Mouse (Mus musculus) midbrain, postnatal 0 days (tissue): ENCODE data around the gene Tubb2a. TPM values are rescaled to one million over a fixed set of nuclear protein-coding genes. Genes with fewer than 3 reads are reported as not detected.

Source experiments
- ATAC-seq: fragments of 200-750 bp; cut with Nextera tagmentation; 2 replicates; pipeline ENCODE4 v1.8.0; 2017; ENCODE audit warnings: moderate number of reproducible peaks, mild to moderate bottlenecking, moderate TSS enrichment, moderate library complexity; ENCODE audit not compliant: low FRiP score
- DNase-seq: peaks from one replicate; pipeline ENCODE4 v3.0.0-alpha.2; 2015; ENCODE audit warnings: low spot score
- H3K27ac ChIP-seq: fragments of 300-500 bp; sonication (generic); 2 replicates; pipeline ENCODE4 v1.5.1; 2014; ENCODE audit warnings: low read depth, mild to moderate bottlenecking, low read length, mixed read lengths
- H3K27me3 ChIP-seq: fragments of 300-500 bp; sonication (generic); 2 replicates; pipeline ENCODE4 v1.6.1; 2014; ENCODE audit warnings: low read length, control low read depth, mixed read lengths; ENCODE audit not compliant: insufficient read depth
- H3K36me3 ChIP-seq: fragments of 300-500 bp; sonication (generic); 2 replicates; pipeline ENCODE4 v1.6.1; 2014; ENCODE audit warnings: low read length, control low read depth, mixed read lengths; ENCODE audit not compliant: insufficient read depth
- H3K4me1 ChIP-seq: fragments of 300-500 bp; sonication (generic); 2 replicates; pipeline ENCODE4 v1.6.1; 2014; ENCODE audit warnings: mild to moderate bottlenecking, control low read depth, antibody characterized with exemption, low read length, mixed read lengths; ENCODE audit not compliant: insufficient read depth
- H3K4me2 ChIP-seq: fragments of 300-500 bp; sonication (generic); 2 replicates; pipeline ENCODE4 v1.6.1; 2014; ENCODE audit warnings: low read depth, mild to moderate bottlenecking, low read length, mixed read lengths; ENCODE audit not compliant: poor library complexity, severe bottlenecking
- H3K4me3 ChIP-seq: fragments of 300-500 bp; sonication (generic); 2 replicates; pipeline ENCODE4 v1.5.1; 2014; ENCODE audit warnings: low read depth, mild to moderate bottlenecking, low read length, moderate library complexity
- H3K9ac ChIP-seq: fragments of 300-500 bp; sonication (generic); replicated peaks from 2 replicates; pipeline ENCODE4 v1.6.1; 2014; ENCODE audit warnings: mild to moderate bottlenecking, low read length, moderate library complexity, mixed read lengths; ENCODE audit not compliant: poor library complexity, severe bottlenecking
- H3K9me3 ChIP-seq: fragments of 300-500 bp; sonication (generic); 2 replicates; pipeline ENCODE4 v1.6.1; 2016; ENCODE audit warnings: low read length, control low read depth
- CTCF ChIP-seq: IDR thresholded peaks from 2 replicates; pipeline ENCODE4 v1.5.1; 2016; ENCODE audit warnings: antibody characterized with exemption, mild to moderate bottlenecking
- WGBS: fragments of 180-500 bp; shearing (Covaris S2); extraction: QIAGEN DNeasy Blood & Tissue Kit; methylation state at CpG from one replicate; pipeline ENCODE4 v1.1.7; 2014; 5-methylcytosine and 5-hydroxymethylcytosine counted together
- polyA plus RNA-seq: library from polyadenylated mRNA; unstranded; fragments of >200 nt; fragmentation: Nextera tagmentation; extraction: Ambion mirVana; gene quantifications from 2 replicates; pipeline ENCODE4 v1.2.1, GENCODE M21; 2015
- total RNA-seq: library from RNA; depleted of rRNA; stranded (reverse); fragments of >200 nt; gene quantifications from 2 replicates; pipeline ENCODE4 v1.2.3, GENCODE M21; 2014

Tubb2a gene
- total and polyA plus RNA-seq, 2 experiments from 2014 or later: 4,276 to 6,629 TPM

- H3K27ac ChIP-seq: no peak overlapping the region
- DNase-seq (no peak), ATAC-seq (no peak)
- no peak overlapping the region for H3K9ac ChIP-seq
- H3K4me2 ChIP-seq: no peak overlapping the region
- H3K27me3 ChIP-seq: no peaks in the 10 kb centered on the region
- no peak for TF ChIP-seq CTCF
- peaks cover 20% of the 10 kb centered on the region for H3K36me3 ChIP-seq
- no peaks in the 10 kb centered on the region for H3K9me3 ChIP-seq
- no peak overlapping the region for H3K4me3 ChIP-seq
- H3K4me1 ChIP-seq: no peaks in the 10 kb centered on the region
- 76% methylated on average over 13 of the region's 13 CpGs for WGBS
Measured at GRCm38 (mm10) chr13:34053673-34054282, 24.0 kb downstream of the Tubb2a start.

DNA sequence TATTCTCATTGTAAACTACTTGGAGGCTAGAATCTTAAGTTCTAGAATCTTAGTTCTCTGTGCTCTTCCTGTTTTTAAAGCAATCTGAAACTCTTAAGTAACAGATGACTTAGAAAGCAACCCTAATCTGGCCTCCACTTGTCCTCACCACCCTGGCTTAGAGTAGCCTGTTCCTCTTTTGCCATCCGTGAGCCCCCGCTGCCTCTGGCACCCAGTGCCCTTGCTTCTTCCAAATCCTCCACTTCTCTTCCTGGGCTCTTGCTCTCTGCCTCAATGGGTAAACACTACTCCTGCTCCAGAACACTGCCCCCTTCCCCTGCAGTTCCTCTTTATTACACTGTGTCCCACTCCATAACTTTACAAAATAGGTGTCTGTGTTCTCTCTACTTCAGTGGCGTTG lies 26.1 kb downstream of the Tubb2a start:
- no peak for DNase-seq
- no peaks in the 10 kb centered on the region for H3K27me3 ChIP-seq
- WGBS: 94% methylated on average over 3 of the region's 3 CpGs
- no peak overlapping the region for H3K27ac ChIP-seq
- H3K4me2 ChIP-seq: no peak overlapping the region
- no peak overlapping the region for H3K4me3 ChIP-seq
- H3K4me1 ChIP-seq: no peaks in the 10 kb centered on the region
- no peak for ATAC-seq
- peaks cover 26% of the 10 kb centered on the region for H3K36me3 ChIP-seq
- no peak for TF ChIP-seq CTCF
- H3K9ac ChIP-seq: no peak overlapping the region
- H3K9me3 ChIP-seq: no peaks in the 10 kb centered on the region

- WGBS: 93% methylated on average over 8 of the region's 8 CpGs
- Histone ChIP-seq H3K36me3 (peaks cover 23% of the 10 kb centered on the region), H3K27ac (no peak overlapping the region), H3K27me3 (no peaks in the 10 kb centered on the region), H3K9me3 (no peaks in the 10 kb centered on the region), H3K4me1 (no peaks in the 10 kb centered on the region), H3K9ac (no peak overlapping the region), H3K4me2 (no peak overlapping the region), H3K4me3 (no peak overlapping the region)
- DNase-seq (no peak), ATAC-seq (no peak)
- no peak for TF ChIP-seq CTCF
Measured at GRCm38 (mm10) chr13:34050479-34050878, 27.3 kb downstream of the Tubb2a start.

- H3K27ac ChIP-seq: no peak overlapping the region
- no peak overlapping the region for H3K4me2 ChIP-seq
- no peaks in the 10 kb centered on the region for H3K27me3 ChIP-seq
- ATAC-seq (no peak), DNase-seq (no peak)
- no peaks in the 10 kb centered on the region for H3K9me3 ChIP-seq
- no peak for TF ChIP-seq CTCF
- H3K4me3 ChIP-seq: no peak overlapping the region
- no peaks in the 10 kb centered on the region for H3K4me1 ChIP-seq
- peaks cover 14% of the 10 kb centered on the region; the same call in 1 of the 2 replicates for H3K36me3 ChIP-seq
- WGBS: 45% methylated on average over 3 of the region's 3 CpGs
- no peak overlapping the region for H3K9ac ChIP-seq
Measured at GRCm38 (mm10) chr13:34047526-34047925, 30.3 kb downstream of the Tubb2a start.

DNA sequence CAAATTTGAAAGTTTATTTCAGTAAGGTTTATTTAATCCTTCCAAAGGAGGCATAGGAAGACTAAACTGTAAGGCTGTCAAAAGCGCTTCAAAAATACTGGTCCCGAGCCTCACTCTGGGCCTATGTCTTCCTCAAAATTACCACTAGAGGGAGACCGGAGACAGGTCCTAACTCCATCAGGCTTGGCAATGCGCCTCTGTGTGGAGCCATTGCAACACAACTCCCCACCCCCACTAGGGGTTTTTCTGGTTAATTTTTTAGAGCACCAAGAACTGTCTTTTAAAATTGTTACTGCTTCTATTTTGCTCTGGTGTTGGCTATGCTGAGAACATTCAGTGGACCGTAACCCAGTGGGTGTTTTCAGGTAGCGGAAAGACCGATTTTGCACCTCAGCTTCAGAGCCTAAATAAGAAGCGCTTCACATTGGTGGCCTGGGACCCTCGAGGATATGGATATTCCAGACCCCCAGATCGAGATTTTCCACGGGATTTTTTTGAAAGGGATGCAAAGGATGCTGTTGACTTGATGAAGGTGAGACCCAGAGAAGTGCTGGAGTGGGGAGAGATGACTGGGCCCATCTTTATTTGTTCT lies 31.3 kb downstream of the Tubb2a start:
- WGBS: 35% methylated on average over 11 of the region's 11 CpGs
- H3K9me3 ChIP-seq: no peaks in the 10 kb centered on the region
- DNase-seq (peak; percentile 95), ATAC-seq (peak; percentile 92)
- H3K27ac ChIP-seq: no peak overlapping the region
- H3K9ac ChIP-seq: no peak overlapping the region
- no peak overlapping the region for H3K4me2 ChIP-seq
- peaks cover 11% of the 10 kb centered on the region; the same call in 1 of the 2 replicates for H3K36me3 ChIP-seq
- H3K4me1 ChIP-seq: no peaks in the 10 kb centered on the region
- H3K27me3 ChIP-seq: no peaks in the 10 kb centered on the region
- no peak overlapping the region for H3K4me3 ChIP-seq
- TF ChIP-seq CTCF: peak; percentile 98

GRCm38 (mm10) chr13:34045511-34046249 lies 32.1 kb downstream of the Tubb2a start:
- Histone ChIP-seq H3K9ac (no peak overlapping the region), H3K4me1 (no peaks in the 10 kb centered on the region), H3K27ac (no peak overlapping the region), H3K27me3 (no peaks in the 10 kb centered on the region), H3K9me3 (no peaks in the 10 kb centered on the region), H3K4me3 (no peak overlapping the region), H3K36me3 (peaks cover 6% of the 10 kb centered on the region; the same call in 1 of the 2 replicates), H3K4me2 (no peak overlapping the region)
- ATAC-seq (peak; percentile 35; the same call in 1 of the 2 replicates), DNase-seq (no peak)
- 71% methylated on average over 5 of the region's 5 CpGs for WGBS
- TF ChIP-seq CTCF: no peak
